Mouse (Mus musculus): ENCODE measurements around the gene Mmp14.

DNA sequence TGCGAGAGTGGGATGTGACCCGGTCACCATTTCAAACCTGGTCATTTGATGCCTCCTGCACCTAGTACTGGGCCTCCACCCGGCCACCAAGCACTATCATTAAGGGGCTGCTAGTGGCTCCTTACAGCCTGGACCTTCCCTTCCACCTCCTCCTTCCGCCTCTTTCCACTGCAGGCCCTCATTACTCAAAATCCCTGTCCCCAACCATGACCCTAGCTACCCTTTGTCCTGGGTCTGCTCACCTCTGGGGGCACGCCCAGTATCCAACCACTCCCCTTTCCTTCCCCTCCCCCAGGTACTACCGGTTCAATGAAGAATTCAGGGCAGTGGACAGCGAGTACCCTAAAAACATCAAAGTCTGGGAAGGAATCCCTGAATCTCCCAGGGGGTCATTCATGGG lies 8.2 kb downstream of the Mmp14 start:
- TF ChIP-seq CTCF (IDR thresholded peaks at IDR 0.05) (no peak), EP300 (IDR thresholded peaks at IDR 0.05; ENCODE audit: insufficient read depth, low read depth, low read length) (no peak), POLR2A (IDR thresholded peaks at IDR 0.05; ENCODE audit: insufficient read depth, low read depth, low read length) (no peak)

Data from heart, adult 2 months (tissue).